Mouse (Mus musculus) forebrain, embryonic 11.5 days (tissue): ENCODE measurements around the gene Zfp663. TPM values are rescaled to one million over a fixed set of nuclear protein-coding genes. Genes with fewer than 3 reads are reported as not detected.

Source experiments
- ATAC-seq: fragments of 200-750 bp; cut with Nextera tagmentation; replicated peaks from 2 replicates; pipeline ENCODE4 v1.8.0; 2017; ENCODE audit warnings: moderate TSS enrichment; ENCODE audit not compliant: low FRiP score
- DNase-seq: peaks from one replicate; pipeline ENCODE4 v3.0.0-alpha.2; 2017; ENCODE audit warnings: low spot score
- H3K27ac ChIP-seq: fragments of 300-500 bp; sonication (generic); 2 replicates; pipeline ENCODE4 v1.5.1; 2014; ENCODE audit warnings: low read depth, low read length
- H3K27me3 ChIP-seq: fragments of 300-500 bp; sonication (generic); 2 replicates; pipeline ENCODE4 v1.6.1; 2014; ENCODE audit warnings: mild to moderate bottlenecking, low read length, mixed read lengths; ENCODE audit not compliant: control insufficient read depth, insufficient read depth
- H3K36me3 ChIP-seq: fragments of 300-500 bp; sonication (generic); 2 replicates; pipeline ENCODE4 v1.6.1; 2014; ENCODE audit warnings: mild to moderate bottlenecking, low read length, moderate library complexity, mixed read lengths; ENCODE audit not compliant: control insufficient read depth, insufficient read depth
- H3K4me1 ChIP-seq: fragments of 300-500 bp; sonication (generic); replicated peaks from 2 replicates; pipeline ENCODE4 v1.6.1; 2014; ENCODE audit warnings: low read length, mixed read lengths; ENCODE audit not compliant: control insufficient read depth, insufficient read depth
- H3K4me2 ChIP-seq: fragments of 300-500 bp; sonication (generic); 2 replicates; pipeline ENCODE4 v1.6.1; 2014; ENCODE audit warnings: low read depth, mild to moderate bottlenecking, low read length, moderate library complexity, mixed read lengths; ENCODE audit not compliant: severe bottlenecking
- H3K4me3 ChIP-seq: fragments of 300-500 bp; sonication (generic); 2 replicates; pipeline ENCODE4 v1.5.1; 2014; ENCODE audit warnings: low read depth, low read length
- H3K9ac ChIP-seq: fragments of 300-500 bp; sonication (generic); 2 replicates; pipeline ENCODE4 v1.6.1; 2014; ENCODE audit warnings: low read length
- H3K9me3 ChIP-seq: fragments of 300-500 bp; sonication (generic); 2 replicates; pipeline ENCODE4 v1.6.1; 2016; ENCODE audit warnings: low read length, mixed read lengths; ENCODE audit not compliant: control insufficient read depth
- WGBS: fragments of 180-500 bp; shearing (Covaris S2); extraction: QIAGEN DNeasy Blood & Tissue Kit; methylation state at CpG from one replicate; pipeline ENCODE4 v1.1.7; 2014; 5-methylcytosine and 5-hydroxymethylcytosine counted together
- polyA plus RNA-seq: library from polyadenylated mRNA; unstranded; fragments of >200 nt; fragmentation: Nextera tagmentation; extraction: Ambion mirVana; gene quantifications from 2 replicates; pipeline ENCODE4 v1.2.1, GENCODE M21; 2014

Zfp663 gene
- polyA plus RNA-seq, 1 experiment from 2014 or later = 4.7 TPM

DNA sequence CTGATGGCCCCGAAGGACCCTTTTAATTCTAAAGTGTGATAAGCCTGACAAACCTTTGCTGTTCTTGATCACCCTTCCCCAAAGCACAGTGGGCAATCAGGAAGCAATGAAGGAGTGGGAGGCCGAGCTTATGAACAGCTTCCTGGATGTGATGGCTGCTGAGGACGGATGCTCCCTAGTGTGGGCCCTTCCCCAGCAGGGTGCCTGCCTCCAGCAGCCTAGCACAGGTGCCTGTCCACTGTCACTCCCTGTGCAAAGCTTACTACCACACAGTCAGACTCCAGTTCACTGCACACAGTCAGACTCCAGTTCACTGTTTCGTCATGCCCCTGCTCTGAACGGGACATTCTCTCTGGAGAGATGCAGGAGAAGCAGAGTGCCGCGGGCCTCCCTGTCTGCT lies 56.1 kb downstream of the Zfp663 start:
- ATAC-seq = no peak
- no peak overlapping the region for H3K4me2 ChIP-seq
- peaks cover 4% of the 10 kb centered on the region; the same call in 1 of the 2 replicates for H3K36me3 ChIP-seq
- H3K9ac ChIP-seq = no peak overlapping the region
- WGBS = 65% methylated on average over 7 of the region's 7 CpGs
- H3K4me3 ChIP-seq = no peak overlapping the region
- no peak overlapping the region for H3K27ac ChIP-seq
- no peak for DNase-seq
- H3K27me3 ChIP-seq = no peaks in the 10 kb centered on the region; the same call in 1 of the 2 replicates
- no peaks in the 10 kb centered on the region for H3K9me3 ChIP-seq
- peaks cover 27% of the 10 kb centered on the region for H3K4me1 ChIP-seq

DNA sequence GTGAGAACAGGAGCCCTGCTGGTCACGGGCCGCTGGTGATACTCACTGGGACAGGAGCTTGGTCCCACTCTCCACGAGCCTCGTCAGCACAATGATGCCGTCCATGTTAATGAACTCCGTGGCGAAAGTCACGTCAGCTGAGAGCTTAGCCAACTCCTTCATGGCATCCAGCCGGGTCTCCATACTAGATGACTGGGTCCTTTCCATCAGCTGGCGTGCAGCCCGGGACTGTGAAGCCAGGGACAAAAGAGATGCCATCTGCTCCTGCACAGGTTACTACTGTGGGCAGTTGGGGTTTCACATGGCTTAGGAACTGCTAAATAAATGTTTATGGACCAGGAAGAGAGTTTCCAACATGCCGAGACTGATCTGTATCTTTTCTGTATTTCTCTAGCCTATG lies 57.0 kb downstream of the Zfp663 start:
- Histone ChIP-seq H3K9me3 (no peaks in the 10 kb centered on the region), H3K4me3 (no peak overlapping the region), H3K27me3 (no peaks in the 10 kb centered on the region; the same call in 1 of the 2 replicates), H3K4me2 (no peak overlapping the region), H3K4me1 (peaks cover 19% of the 10 kb centered on the region), H3K9ac (no peak overlapping the region), H3K27ac (no peak overlapping the region), H3K36me3 (peaks cover 4% of the 10 kb centered on the region; the same call in 1 of the 2 replicates)
- WGBS = 75% methylated on average over 12 of the region's 12 CpGs
- ATAC-seq (no peak), DNase-seq (no peak)

DNA sequence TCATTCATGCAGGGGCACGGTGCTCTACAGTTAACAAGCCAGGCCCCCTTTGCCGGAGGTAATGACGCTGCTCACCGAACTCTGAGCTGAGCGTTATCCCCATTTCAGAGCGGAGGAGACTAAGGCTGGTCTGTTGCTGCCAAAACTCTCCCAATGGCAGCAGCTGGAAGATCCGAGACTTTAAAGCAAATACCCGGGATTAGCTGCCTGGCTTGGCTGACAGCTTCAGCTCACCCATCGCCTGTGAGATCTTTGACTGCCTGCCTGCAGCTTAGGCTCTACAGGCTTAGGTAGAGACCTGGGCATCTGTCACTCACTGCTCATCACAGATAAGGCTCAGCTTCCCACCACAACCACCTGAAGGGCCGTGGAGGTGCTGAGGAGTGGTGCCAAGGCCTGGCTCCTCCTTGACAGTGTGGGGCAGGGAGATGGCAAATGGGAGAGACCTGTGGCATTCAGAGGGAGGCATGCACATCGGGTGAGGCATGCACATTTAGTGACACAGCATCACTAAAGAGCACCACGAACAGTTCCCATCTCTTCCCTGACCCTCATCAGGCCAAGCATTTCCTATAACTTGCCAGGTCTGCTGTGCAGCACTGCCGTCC lies 57.6 kb downstream of the Zfp663 start:
- no peak for DNase-seq
- 26% methylated on average over 13 of the region's 13 CpGs for WGBS
- Histone ChIP-seq H3K4me1 (peaks cover 16% of the 10 kb centered on the region), H3K4me3 (no peak overlapping the region), H3K27me3 (no peaks in the 10 kb centered on the region; the same call in 1 of the 2 replicates), H3K9ac (peak overlapping the region; percentile 20; the same call in 1 of the 2 replicates), H3K9me3 (no peaks in the 10 kb centered on the region), H3K4me2 (0 out of 2 replicates have a peak overlapping the region, but pooled peaks have one; percentile 11), H3K27ac (no peak overlapping the region), H3K36me3 (peaks cover 4% of the 10 kb centered on the region; the same call in 1 of the 2 replicates)
- ATAC-seq = no peak; the same call in 1 of the 2 replicates

DNA sequence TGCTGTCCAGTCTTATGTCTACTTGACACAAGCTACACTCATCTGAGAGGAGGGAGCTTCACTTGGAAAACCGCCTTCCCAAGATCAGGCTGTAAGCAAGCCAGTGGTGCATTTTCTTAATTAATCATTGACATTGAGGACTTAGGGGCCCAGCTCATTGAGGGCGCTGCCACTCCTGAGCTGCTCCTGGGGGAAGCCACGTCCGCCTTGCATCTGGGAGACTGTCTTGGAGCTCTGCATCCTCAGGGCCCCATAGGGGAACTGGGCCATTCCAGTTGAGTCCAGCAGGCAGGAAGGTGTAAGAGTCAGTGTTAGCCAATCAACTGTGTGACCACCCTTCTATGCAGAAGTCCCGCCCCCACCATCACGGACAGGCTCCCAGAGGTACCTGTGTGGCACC lies 60.7 kb downstream of the Zfp663 start:
- Histone ChIP-seq H3K4me2 (no peak overlapping the region), H3K9me3 (no peaks in the 10 kb centered on the region), H3K9ac (no peak overlapping the region), H3K27ac (no peak overlapping the region), H3K4me1 (peaks cover 16% of the 10 kb centered on the region), H3K27me3 (no peaks in the 10 kb centered on the region), H3K36me3 (peaks cover 5% of the 10 kb centered on the region), H3K4me3 (no peak overlapping the region)
- WGBS = 92% methylated on average over 6 of the region's 6 CpGs
- DNase-seq (no peak), ATAC-seq (no peak)

DNA sequence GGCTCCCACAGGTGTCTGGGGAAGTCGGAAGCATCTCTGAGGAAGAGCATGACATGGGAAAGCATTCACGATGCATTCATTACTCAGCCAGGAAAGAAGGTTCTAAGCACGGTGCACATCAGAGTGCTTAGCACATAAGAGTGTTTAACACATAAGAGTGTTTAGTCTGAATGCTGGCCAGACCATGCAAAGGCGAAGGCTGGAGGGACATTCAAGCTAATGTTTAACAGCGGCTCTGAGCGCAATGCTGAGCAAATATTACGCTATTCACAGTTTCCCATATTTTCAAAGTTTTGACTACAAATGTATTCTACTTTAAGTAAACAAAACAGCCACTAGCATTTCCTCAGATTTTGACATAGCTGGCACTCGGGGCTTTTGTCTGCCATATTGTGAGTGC lies 63.1 kb downstream of the Zfp663 start:
- WGBS = 96% methylated on average over 8 of the region's 8 CpGs
- Histone ChIP-seq H3K4me3 (no peak overlapping the region), H3K27me3 (no peaks in the 10 kb centered on the region), H3K4me2 (no peak overlapping the region), H3K36me3 (peaks cover 3% of the 10 kb centered on the region), H3K4me1 (peaks cover 8% of the 10 kb centered on the region; the same call in 1 of the 2 replicates), H3K27ac (no peak overlapping the region), H3K9me3 (no peaks in the 10 kb centered on the region), H3K9ac (no peak overlapping the region)
- ATAC-seq (no peak), DNase-seq (no peak)

DNA sequence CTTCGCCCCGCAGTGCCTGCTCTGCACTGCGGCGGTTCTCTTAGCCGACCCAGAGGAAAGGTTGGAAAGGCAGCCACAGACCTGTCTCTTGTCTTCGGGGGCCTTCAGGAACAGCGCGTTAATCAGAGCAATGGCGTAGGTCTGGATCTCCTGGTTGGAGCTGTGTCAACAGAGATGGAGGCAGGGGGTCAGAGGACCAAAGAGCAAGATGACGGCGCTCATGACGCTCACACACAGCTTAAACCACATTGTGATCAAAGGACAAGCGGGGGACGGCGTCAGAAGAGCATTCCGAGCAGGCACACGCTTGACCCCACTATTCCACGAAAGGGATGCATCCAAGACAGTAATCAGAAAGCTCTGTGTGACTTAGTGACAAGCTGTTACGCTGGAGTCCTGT lies 63.7 kb downstream of the Zfp663 start:
- H3K9me3 ChIP-seq = no peaks in the 10 kb centered on the region
- peaks cover 3% of the 10 kb centered on the region for H3K36me3 ChIP-seq
- WGBS = 89% methylated on average over 19 of the region's 19 CpGs
- H3K4me2 ChIP-seq = no peak overlapping the region
- no peak overlapping the region for H3K4me3 ChIP-seq
- H3K27ac ChIP-seq = no peak overlapping the region
- DNase-seq (no peak), ATAC-seq (no peak)
- H3K9ac ChIP-seq = no peak overlapping the region
- H3K4me1 ChIP-seq = 0 out of 2 replicates have a peak, but pooled peaks cover 3% of the 10 kb centered on the region
- no peaks in the 10 kb centered on the region for H3K27me3 ChIP-seq

DNA sequence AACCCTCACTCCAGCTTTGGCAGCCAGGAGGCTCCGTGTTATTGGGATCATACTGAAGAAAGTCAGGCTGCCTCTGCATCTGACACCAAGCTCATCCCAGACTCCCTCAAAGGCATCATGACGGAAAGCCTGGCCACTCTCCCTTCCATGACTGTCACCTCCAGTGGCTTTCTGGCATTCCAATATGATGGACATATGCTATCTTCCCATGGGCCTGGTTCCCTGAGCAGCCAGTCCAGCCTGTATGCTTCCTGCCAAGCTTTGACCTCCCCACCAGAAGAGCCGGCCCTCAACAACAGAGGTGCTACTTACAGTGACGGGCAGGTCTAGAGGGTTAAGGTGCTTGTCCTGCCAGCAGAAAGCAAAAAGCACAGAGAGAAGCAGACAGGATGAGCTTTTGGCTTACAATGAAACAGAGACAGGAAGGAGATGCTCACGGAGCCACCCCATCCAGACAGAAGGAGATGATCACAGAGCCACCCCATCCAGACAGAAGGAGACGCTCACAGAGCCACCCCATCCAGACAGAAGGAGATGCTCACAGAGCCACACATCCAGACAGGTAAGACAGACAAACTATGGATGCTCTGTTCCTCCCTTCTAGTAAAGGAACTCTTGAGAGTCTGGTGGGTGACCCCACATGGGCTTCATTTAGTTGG lies 65.0 kb downstream of the Zfp663 start:
- no peaks in the 10 kb centered on the region for H3K9me3 ChIP-seq
- WGBS = 90% methylated on average over 6 of the region's 6 CpGs
- H3K4me3 ChIP-seq = no peak overlapping the region
- no peaks in the 10 kb centered on the region for H3K4me1 ChIP-seq
- no peak overlapping the region for H3K9ac ChIP-seq
- H3K4me2 ChIP-seq = no peak overlapping the region
- DNase-seq (no peak), ATAC-seq (no peak)
- H3K27me3 ChIP-seq = no peaks in the 10 kb centered on the region
- no peak overlapping the region for H3K27ac ChIP-seq
- H3K36me3 ChIP-seq = peaks cover 3% of the 10 kb centered on the region

DNA sequence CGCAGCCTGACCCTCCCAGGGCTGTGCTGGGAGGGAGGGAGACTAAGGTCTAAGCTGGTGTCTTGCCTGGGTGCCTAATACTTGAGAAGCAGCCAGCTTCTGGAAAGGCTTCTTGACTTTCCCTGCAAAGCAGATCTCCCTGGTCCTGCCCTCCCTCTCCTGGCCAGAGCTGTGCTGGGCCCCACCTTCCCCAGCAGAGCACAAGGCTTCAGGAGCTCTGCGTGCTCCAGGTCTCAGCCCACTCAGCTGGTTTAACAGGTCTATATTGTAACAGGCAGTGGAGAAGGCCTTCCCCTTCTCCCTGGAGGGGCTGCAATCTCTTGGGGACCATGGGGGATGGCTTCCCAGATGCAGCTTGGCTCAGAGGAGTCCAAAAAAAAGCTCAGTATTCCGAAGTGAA lies 67.1 kb downstream of the Zfp663 start:
- H3K9ac ChIP-seq = 0 out of 2 replicates have a peak overlapping the region, but pooled peaks have one; percentile 5
- ATAC-seq (no peak), DNase-seq (no peak)
- H3K4me3 ChIP-seq = no peak overlapping the region
- H3K27me3 ChIP-seq = no peaks in the 10 kb centered on the region
- no peak overlapping the region for H3K4me2 ChIP-seq
- H3K36me3 ChIP-seq = peaks cover 3% of the 10 kb centered on the region
- no peaks in the 10 kb centered on the region for H3K4me1 ChIP-seq
- no peak overlapping the region for H3K27ac ChIP-seq
- H3K9me3 ChIP-seq = no peaks in the 10 kb centered on the region
- WGBS = 53% methylated on average over 3 of the region's 3 CpGs
